Mouse (Mus musculus) ES-Bruce4 (cell line): ENCODE data around the gene Cnot8. TPM values are rescaled to one million over a fixed set of nuclear protein-coding genes. Genes with fewer than 3 reads are reported as not detected.

Experiments used
- H3K27ac ChIP-seq: 2 replicates; pipeline ENCODE4 v1.5.1; 2012; ENCODE audit warnings: low read length, inconsistent platforms; ENCODE audit not compliant: insufficient read depth
- H3K27me3 ChIP-seq: 2 replicates; pipeline ENCODE4 v1.6.1; 2012; ENCODE audit warnings: mild to moderate bottlenecking, low read length, inconsistent platforms; ENCODE audit not compliant: control insufficient read depth, poor library complexity, insufficient read depth, severe bottlenecking
- H3K36me3 ChIP-seq: 2 replicates; pipeline ENCODE4 v1.6.1; 2012; ENCODE audit warnings: inconsistent platforms, mild to moderate bottlenecking, low read length, moderate library complexity; ENCODE audit not compliant: control insufficient read depth, poor library complexity, insufficient read depth, severe bottlenecking
- H3K4me1 ChIP-seq: one replicate; pipeline ENCODE4 v1.8.1; 2011; ENCODE audit warnings: low read length; ENCODE audit not compliant: control insufficient read depth, insufficient read depth
- H3K4me3 ChIP-seq: 2 replicates; pipeline ENCODE4 v1.5.1; 2011; ENCODE audit warnings: low read depth, mild to moderate bottlenecking, low read length
- H3K9ac ChIP-seq: 2 replicates; pipeline ENCODE4 v1.6.1; 2012; ENCODE audit warnings: low read depth, mild to moderate bottlenecking, inconsistent platforms; ENCODE audit not compliant: poor library complexity, severe bottlenecking
- H3K9me3 ChIP-seq: replicated peaks from 2 replicates; pipeline ENCODE4 v1.6.1; 2012; ENCODE audit warnings: mild to moderate bottlenecking, low read length, inconsistent platforms; ENCODE audit not compliant: control insufficient read depth, poor library complexity, insufficient read depth, severe bottlenecking
- CTCF ChIP-seq: IDR thresholded peaks from one replicate; pipeline ENCODE4 v1.8.1; 2011; ENCODE audit warnings: low read depth, low read length
- EP300 ChIP-seq: IDR thresholded peaks from 2 replicates; pipeline ENCODE4 v1.6.1; 2011; ENCODE audit warnings: low read depth, low read length; ENCODE audit not compliant: insufficient read depth
- POLR2A ChIP-seq: IDR thresholded peaks from one replicate; pipeline ENCODE4 v1.8.1; 2011; ENCODE audit warnings: low read length; ENCODE audit not compliant: insufficient read depth
- polyA plus RNA-seq: library from polyadenylated mRNA; stranded (reverse); fragments of >200 nt; gene quantifications from 2 replicates; pipeline ENCODE4 v1.2.4, GENCODE M21; 2011; ENCODE audit warnings: low read depth; ENCODE audit not compliant: missing spikeins, insufficient read depth, insufficient read length

Cnot8 gene
- polyA plus RNA-seq, 1 experiment, result 98.9 TPM

DNA sequence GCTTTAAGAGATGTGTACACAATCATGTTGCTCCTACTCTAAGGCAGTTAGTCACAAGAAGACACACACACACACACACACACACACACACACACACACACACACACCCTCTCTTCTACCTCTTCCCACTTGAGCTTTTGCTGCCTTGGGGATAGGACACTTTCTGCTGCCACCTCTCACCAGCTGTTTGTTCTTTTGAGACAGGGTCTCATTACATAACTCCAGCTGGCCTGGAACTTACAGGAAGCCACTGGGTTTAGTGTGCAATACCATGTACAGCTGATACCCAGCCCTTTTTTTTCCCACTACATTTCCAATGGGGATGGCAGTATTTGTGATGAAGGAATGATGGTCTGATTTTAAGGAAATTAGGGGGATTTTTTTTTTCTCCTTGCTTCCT, 31.3 kb downstream of the Cnot8 start:
- Histone ChIP-seq H3K4me1 (peaks cover 5% of the 10 kb centered on the region), H3K9ac (no peak overlapping the region), H3K36me3 (peaks cover 94% of the 10 kb centered on the region), H3K4me3 (no peak overlapping the region), H3K9me3 (no peaks in the 10 kb centered on the region), H3K27me3 (no peaks in the 10 kb centered on the region), H3K27ac (no peak overlapping the region)
- no peak for TF ChIP-seq CTCF
- TF ChIP-seq POLR2A, result no peak
- no peak for TF ChIP-seq EP300

DNA sequence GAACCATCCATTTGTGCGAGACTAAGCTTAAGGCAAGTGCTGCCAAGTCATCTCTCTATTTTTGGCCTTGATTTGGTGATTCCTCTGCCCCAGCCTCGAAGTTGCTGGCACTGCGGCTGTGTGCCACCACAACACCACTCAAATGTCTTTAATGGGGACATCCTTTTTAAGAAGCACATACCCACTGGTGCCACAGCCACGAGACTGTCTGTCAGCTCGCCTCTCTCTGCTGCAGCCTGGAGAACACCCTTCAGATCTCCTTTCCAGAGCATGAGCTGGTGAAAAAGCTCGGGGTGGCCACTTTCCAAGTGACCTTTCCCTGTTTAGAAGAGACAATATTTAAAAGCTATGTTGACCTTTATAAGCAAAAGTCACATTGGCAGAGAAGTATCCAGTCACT, 32.7 kb downstream of the Cnot8 start:
- peaks cover 93% of the 10 kb centered on the region for H3K36me3 ChIP-seq
- TF ChIP-seq POLR2A (no peak), EP300 (no peak), CTCF (no peak)
- no peaks in the 10 kb centered on the region for H3K9me3 ChIP-seq
- no peak overlapping the region for H3K4me3 ChIP-seq
- H3K4me1 ChIP-seq, result peaks cover 5% of the 10 kb centered on the region
- H3K27me3 ChIP-seq, result no peaks in the 10 kb centered on the region
- no peak overlapping the region for H3K9ac ChIP-seq
- H3K27ac ChIP-seq, result no peak overlapping the region

DNA sequence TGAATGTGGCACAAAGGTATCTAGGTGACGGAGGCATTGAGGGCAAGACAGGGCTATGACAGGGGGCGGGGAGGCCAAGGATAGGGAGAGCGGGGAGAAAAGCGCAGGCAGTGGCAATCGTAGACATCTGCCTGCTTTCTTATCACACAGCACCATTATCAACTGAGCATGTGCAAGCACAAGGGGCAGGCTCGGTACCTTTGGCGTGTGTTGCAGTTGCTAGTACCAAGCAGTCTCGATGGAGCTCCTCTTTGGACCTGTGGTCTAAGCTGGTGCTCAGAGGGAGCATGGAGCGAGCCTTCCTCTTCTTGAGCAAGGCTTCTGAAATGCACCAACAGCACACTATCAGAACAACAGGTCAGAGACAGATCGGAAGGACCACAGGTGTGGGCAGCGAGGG, 34.9 kb downstream of the Cnot8 start:
- no peak overlapping the region for H3K4me3 ChIP-seq
- no peak overlapping the region for H3K27ac ChIP-seq
- H3K27me3 ChIP-seq, result no peaks in the 10 kb centered on the region
- peaks cover 86% of the 10 kb centered on the region for H3K36me3 ChIP-seq
- H3K9ac ChIP-seq, result no peak overlapping the region
- H3K9me3 ChIP-seq, result no peaks in the 10 kb centered on the region
- peaks cover 5% of the 10 kb centered on the region for H3K4me1 ChIP-seq
- TF ChIP-seq CTCF (no peak), EP300 (no peak), POLR2A (no peak)

DNA sequence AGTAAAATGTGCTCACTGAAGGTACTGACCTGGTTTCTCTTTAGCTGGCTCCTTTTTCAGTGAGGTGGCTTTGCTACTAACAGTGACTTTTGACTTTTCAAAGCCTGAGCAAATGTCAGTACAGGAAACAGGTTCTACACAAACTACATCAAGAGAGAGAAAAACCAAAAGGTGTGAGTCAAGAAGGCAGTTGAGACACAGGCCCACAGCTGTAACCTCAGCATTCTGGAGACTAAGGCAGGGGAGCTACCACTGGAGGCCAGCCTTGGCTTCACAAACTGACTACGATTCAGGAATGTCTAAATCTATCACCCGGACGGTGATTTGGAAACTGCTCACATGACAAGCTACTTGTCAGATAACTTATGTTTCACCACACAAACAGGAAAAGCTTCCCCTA, 35.5 kb downstream of the Cnot8 start:
- no peaks in the 10 kb centered on the region for H3K9me3 ChIP-seq
- no peak overlapping the region for H3K9ac ChIP-seq
- no peak overlapping the region for H3K27ac ChIP-seq
- no peak overlapping the region for H3K4me3 ChIP-seq
- H3K27me3 ChIP-seq, result no peaks in the 10 kb centered on the region
- H3K4me1 ChIP-seq, result peaks cover 5% of the 10 kb centered on the region
- peaks cover 86% of the 10 kb centered on the region for H3K36me3 ChIP-seq
- TF ChIP-seq EP300, result no peak

DNA sequence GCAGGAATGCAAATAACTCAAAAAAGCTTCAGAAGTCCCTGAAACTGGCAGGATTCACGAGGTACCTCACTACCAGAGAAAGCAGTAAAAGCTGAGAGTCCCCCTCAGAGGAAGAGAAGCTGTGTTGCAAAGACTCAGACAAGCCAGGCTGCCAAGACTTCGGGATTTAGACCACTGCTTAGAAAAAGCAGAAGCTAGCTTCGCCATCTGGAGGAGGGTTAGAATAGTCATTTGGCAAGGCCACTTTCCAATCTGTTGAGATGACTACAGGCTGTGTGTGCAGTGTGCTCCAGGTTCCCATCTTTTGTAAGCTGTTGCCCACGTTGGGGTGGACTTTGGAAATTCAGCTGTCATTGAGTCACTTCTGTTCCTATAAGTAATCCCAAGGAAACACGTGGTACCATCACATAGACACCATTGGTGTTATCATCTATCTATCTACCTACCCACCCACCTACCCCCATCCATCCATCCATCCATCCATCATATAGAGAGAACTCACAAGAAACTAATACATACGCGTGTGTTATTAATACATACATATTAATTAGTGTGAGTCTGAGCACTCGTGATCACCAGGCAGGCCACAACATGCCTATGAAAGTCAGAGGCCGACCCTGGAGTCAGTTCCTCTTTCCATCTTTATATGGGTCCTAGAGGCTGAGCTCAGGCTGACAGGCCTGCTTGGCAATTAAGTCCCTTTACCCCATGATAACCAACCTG, 39.9 kb downstream of the Cnot8 start:
- Histone ChIP-seq H3K27me3 (no peaks in the 10 kb centered on the region), H3K27ac (no peak overlapping the region), H3K9ac (no peak overlapping the region), H3K36me3 (peaks cover 79% of the 10 kb centered on the region), H3K4me1 (peaks cover 1% of the 10 kb centered on the region), H3K4me3 (no peak overlapping the region), H3K9me3 (no peaks in the 10 kb centered on the region)
- TF ChIP-seq CTCF, result no peak
- TF ChIP-seq POLR2A, result no peak
- TF ChIP-seq EP300, result no peak

DNA sequence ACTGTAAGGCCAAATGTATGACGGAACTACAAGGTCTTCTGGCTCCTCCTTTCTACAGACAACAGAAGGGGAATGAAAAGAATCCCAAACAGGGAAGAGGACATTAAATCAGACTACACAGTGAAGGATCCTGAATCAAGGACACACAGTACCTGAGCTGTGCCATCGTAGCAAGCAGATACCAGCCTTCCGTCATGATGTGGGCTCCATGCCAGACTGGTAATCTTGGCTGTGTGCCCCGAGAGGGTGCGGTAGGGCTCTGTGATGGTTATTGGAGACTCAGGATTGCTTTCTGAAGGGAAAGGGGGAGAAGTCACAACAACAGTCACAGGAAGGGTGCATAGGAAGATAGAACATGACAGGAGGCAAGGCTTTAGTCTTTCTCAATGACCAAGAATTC, 42.3 kb downstream of the Cnot8 start:
- H3K4me3 ChIP-seq, result no peak overlapping the region
- peaks cover 76% of the 10 kb centered on the region for H3K36me3 ChIP-seq
- no peak overlapping the region for H3K9ac ChIP-seq
- H3K27ac ChIP-seq, result no peak overlapping the region
- H3K27me3 ChIP-seq, result no peaks in the 10 kb centered on the region
- no peaks in the 10 kb centered on the region for H3K4me1 ChIP-seq
- no peaks in the 10 kb centered on the region for H3K9me3 ChIP-seq
- TF ChIP-seq POLR2A (no peak), CTCF (no peak), EP300 (no peak)
